Mouse (Mus musculus): ENCODE measurements around the gene Serpinc1.

DNA sequence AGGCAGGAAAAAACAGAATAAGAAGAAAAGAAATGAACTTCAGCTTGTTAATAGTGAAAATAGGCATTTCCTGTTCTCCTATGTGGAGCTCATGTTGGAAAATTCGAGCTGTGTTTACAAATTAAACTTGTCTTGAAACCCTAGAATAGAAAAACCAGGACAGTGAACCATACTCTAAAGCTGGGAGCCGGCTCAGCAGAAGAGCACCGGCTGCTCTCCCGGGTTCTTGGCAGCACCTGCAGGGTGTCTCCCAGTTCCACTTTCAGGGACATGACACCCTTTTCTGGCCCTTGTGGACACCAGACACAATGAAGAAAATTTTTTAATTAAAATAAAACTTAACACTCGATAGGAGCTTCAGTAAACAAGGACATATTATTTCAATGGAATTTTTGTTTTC, 9.7 kb upstream of the Serpinc1 start:
- TF ChIP-seq CTCF (IDR thresholded peaks at IDR 0.05; ENCODE audit: control insufficient read depth, insufficient read depth, low read length) (no peak), POLR2A (IDR thresholded peaks at IDR 0.05; ENCODE audit: borderline replicate concordance, control insufficient read depth, low read depth, low read length) (no peak)

All from bone marrow, adult 2 months (tissue).